ENCODE assay signal across 22 mouse cellular contexts in the genomic region with DNA sequence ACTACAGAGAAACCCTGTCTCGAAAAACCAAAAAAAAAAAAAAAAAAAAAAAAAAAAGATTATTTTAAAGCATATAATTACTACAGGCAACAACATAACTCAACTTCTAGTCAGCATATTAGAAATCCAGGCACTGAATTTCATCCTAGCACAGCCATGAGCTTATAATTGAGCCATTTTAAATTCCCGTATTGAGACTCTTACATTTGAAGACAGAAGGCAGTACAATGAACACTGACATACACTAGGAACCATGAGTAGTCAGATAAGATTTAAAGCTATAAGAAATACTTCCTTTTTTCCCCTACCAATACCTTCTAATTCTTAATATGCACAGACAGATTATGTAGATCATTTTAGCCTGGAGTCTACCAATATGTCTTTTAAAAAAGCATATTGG. TPM values are rescaled to one million over a fixed set of nuclear protein-coding genes. Genes with fewer than 3 reads are reported as not detected.
DNase-seq lines count a peak whose midpoint lies in the region; ATAC-seq and TF ChIP-seq lines count a peak whose summit lies in the region.
"Had no signal": no experiment of that assay in that cellular context is flagged by ENCODE, and none has a peak within 500 bp of the region (broad histone marks: within the 10 kb centered on the region; RNA-seq: fewer than 3 reads in every experiment).

No protein-coding gene starts in this region.

- H3K9me3 ChIP-seq in ES-E14 (ENCODE audit: control insufficient read depth, insufficient read depth, low read depth, low read length) (no peaks in the 10 kb centered on the region), G1E (replicated peaks) (no peaks in the 10 kb centered on the region), MEL (replicated peaks; ENCODE audit: insufficient read depth, low read length) (no peaks in the 10 kb centered on the region)
- no peaks in the 10 kb centered on the region for H3K9me3 ChIP-seq in hindbrain, embryonic 14.5 days (ENCODE audit: control insufficient read depth, low read length)

- in situ Hi-C loops in ES-E14 (cut with MboI; ENCODE audit: low sequenced_read_pairs in 2 of 2, unreplicated experiment in 2 of 2) = no loop called here

- H3K4me1 ChIP-seq in ES-E14 (ENCODE audit: control insufficient read depth in 2 of 2, insufficient read depth in 2 of 2, low read length in 2 of 2, poor library complexity in 1 of 2) = peaks cover 6 to 11% of the 10 kb centered on the region in 2 experiments; a peak in 3 of 4 replicates
- peaks cover 26% of the 10 kb centered on the region for H3K4me1 ChIP-seq in G1E (ENCODE audit: insufficient read depth, low read depth, low read length)
- H3K4me1 ChIP-seq in MEL (ENCODE audit: control insufficient read depth in 1 of 2, insufficient read depth in 2 of 2, low read length in 2 of 2) = peaks cover 13 to 17% of the 10 kb centered on the region in 2 experiments
- no peaks in the 10 kb centered on the region for H3K4me1 ChIP-seq in hindbrain, embryonic 14.5 days (replicated peaks; ENCODE audit: control insufficient read depth, insufficient read depth, low read length)

- H3K27ac ChIP-seq in ES-E14 (ENCODE audit: insufficient read depth, low read depth, low read length, poor library complexity, severe bottlenecking) = no peak overlapping the region
- H3K27ac ChIP-seq in MEL (ENCODE audit: control insufficient read depth, low read depth, low read length) = 0 out of 2 replicates have a peak overlapping the region, but pooled peaks have one; percentile 22
- H3K27ac ChIP-seq in hindbrain, embryonic 14.5 days = no peak overlapping the region

- no peak for TF ChIP-seq CTCF in G1E (IDR thresholded peaks at IDR 0.05; ENCODE audit: low read depth, low read length)
- TF ChIP-seq CTCF in MEL (IDR thresholded peaks at IDR 0.05 in 2 of 3, conservative IDR thresholded peaks at IDR 0.05 in 1 of 3; ENCODE audit: control insufficient read depth in 1 of 3, insufficient read depth in 1 of 3, low read depth in 2 of 3, low read length in 3 of 3, poor library complexity in 1 of 3, severe bottlenecking in 1 of 3) = no peak

- DNase-seq in ES-E14 (ENCODE audit: low read depth, low spot score) (no peak), G1E (ENCODE audit: low spot score) (no peak), MEL (ENCODE audit: low read depth, low spot score) (peak; percentile 72)
- no peak for DNase-seq in hindbrain, embryonic 14.5 days (ENCODE audit: low spot score)
- DNase-seq in ovary, adult 18-20 months (ENCODE audit: low spot score) = no peak
- no peak for DNase-seq in retina, embryonic 14.5 days (ENCODE audit: low spot score)
- DNase-seq: adrenal gland, adult 2 months; adrenal gland, adult 8-10 months; adrenal gland, postnatal 10 days; adrenal gland, postnatal 14 days; adrenal gland, postnatal 25 days; adrenal gland, postnatal 36 days; B cell, adult 2 months; cerebellum, adult 11 months; cerebellum, adult 11-12 months; cerebellum, adult 18-20 months; cerebellum, adult 2 months; cerebellum, adult 8-10 months; cerebellum, adult 9-10 months had no signal

- H3K36me3 ChIP-seq in ES-E14 (ENCODE audit: control insufficient read depth, insufficient read depth, low read length, poor library complexity, severe bottlenecking) (no peaks in the 10 kb centered on the region), G1E (replicated peaks) (peaks cover 20% of the 10 kb centered on the region), MEL (ENCODE audit: control insufficient read depth in 1 of 2, insufficient read depth in 2 of 2, low read length in 2 of 2) (peaks cover 0 to 29% of the 10 kb centered on the region in 2 experiments; a peak in 2 of 4 replicates)
- no peaks in the 10 kb centered on the region for H3K36me3 ChIP-seq in hindbrain, embryonic 14.5 days (replicated peaks; ENCODE audit: control insufficient read depth, insufficient read depth)

- ATAC-seq in G1E (ENCODE audit: extremely low read depth, insufficient number of reproducible peaks, low FRiP score, poor library complexity, severe bottlenecking) = 0 out of 2 replicates have a peak, but pooled peaks have one; percentile 8
- no peak for ATAC-seq in hindbrain, embryonic 14.5 days (ENCODE audit: low FRiP score)
- ATAC-seq: activated CD4-positive, CD25-positive, alpha-beta regulatory T cell, adult 4 months; Patski had no signal

- no peak overlapping the region for H3K4me3 ChIP-seq in ES-E14 (ENCODE audit: insufficient read depth in 1 of 2, low read depth in 1 of 2, low read length in 2 of 2, poor library complexity in 1 of 2, severe bottlenecking in 1 of 2)
- H3K4me3 ChIP-seq in G1E (ENCODE audit: low read depth, low read length) = no peak overlapping the region
- no peak overlapping the region; a peak in 1 of 4 replicates for H3K4me3 ChIP-seq in MEL (ENCODE audit: control insufficient read depth in 1 of 2, insufficient read depth in 1 of 2, low read depth in 2 of 2, low read length in 2 of 2)
- H3K4me3 ChIP-seq in hindbrain, embryonic 14.5 days (replicated peaks; ENCODE audit: low read length) = no peak overlapping the region

- no peak for TF ChIP-seq POLR2A in MEL (IDR thresholded peaks at IDR 0.05; ENCODE audit: control insufficient read depth in 1 of 2, insufficient read depth in 1 of 2, low read depth in 1 of 2, low read length in 2 of 2, poor library complexity in 1 of 2)

- H3K27me3 ChIP-seq in G1E (ENCODE audit: insufficient read depth, low read length) (no peaks in the 10 kb centered on the region), MEL (ENCODE audit: control insufficient read depth in 1 of 2, insufficient read depth in 2 of 2, low read length in 2 of 2) (no peaks in the 10 kb centered on the region)
- no peaks in the 10 kb centered on the region for H3K27me3 ChIP-seq in hindbrain, embryonic 14.5 days (ENCODE audit: control insufficient read depth, insufficient read depth, low read length)
- H3K27me3 ChIP-seq: CH12.LX, Patski had no signal

- no peak for TF ChIP-seq RAD21 in MEL (IDR thresholded peaks at IDR 0.05; ENCODE audit: low read depth, low read length)

- no peak overlapping the region for H3K4me2 ChIP-seq in hindbrain, embryonic 14.5 days (replicated peaks)

- TF ChIP-seq EP300 in MEL (IDR thresholded peaks at IDR 0.05; ENCODE audit: low read depth in 1 of 2, low read length in 2 of 2) = peak in 1 of 2 experiments; percentile 67; a peak in 1 of 4 replicates

- H3K9ac ChIP-seq in ES-E14 (ENCODE audit: insufficient read depth, low read depth, low read length, poor library complexity, severe bottlenecking) (no peak overlapping the region), MEL (ENCODE audit: control insufficient read depth, low read depth, low read length, poor library complexity, severe bottlenecking) (peak overlapping the region; percentile 36; the same call in 1 of the 2 replicates)
- no peak overlapping the region for H3K9ac ChIP-seq in hindbrain, embryonic 14.5 days

- H3K79me2 ChIP-seq in MEL (ENCODE audit: control insufficient read depth, insufficient read depth, low read length, poor library complexity) = peaks cover 50% of the 10 kb centered on the region

- WGBS in hindbrain, embryonic 14.5 days = 88% methylated on average over 2 of the region's 2 CpGs

TF ChIP-seq in ES-E14, 5 proteins besides CTCF, POLR2A, EP300 and RAD21:
- TF ChIP-seq ZC3H11A (IDR thresholded peaks at IDR 0.05; ENCODE audit: borderline replicate concordance, low read depth, low read length) (no peak), ZNF384 (IDR thresholded peaks at IDR 0.05; ENCODE audit: low read depth, low read length) (peak; percentile 30; the same call in 1 of the 2 replicates)
TF ChIP-seq in ES-E14: peak in this region for 1.

TF ChIP-seq in MEL, 35 proteins besides CTCF, POLR2A, EP300 and RAD21:
- TF ChIP-seq NELFE (IDR thresholded peaks at IDR 0.05; ENCODE audit: low read depth, low read length) (no peak), ZNF384 (IDR thresholded peaks at IDR 0.05; ENCODE audit: low read depth, low read length) (peak; percentile 78), RCOR1 (IDR thresholded peaks at IDR 0.05; ENCODE audit: low read depth, low read length) (peak; percentile 25; the same call in 1 of the 2 replicates), ZMIZ1 (IDR thresholded peaks at IDR 0.05; ENCODE audit: low read depth, low read length) (no peak), GATA1 (IDR thresholded peaks at IDR 0.05; ENCODE audit: low read depth, low read length) (peak; percentile 79), MYB (IDR thresholded peaks at IDR 0.05; ENCODE audit: low read depth, low read length) (no peak), SIN3A (IDR thresholded peaks at IDR 0.05; ENCODE audit: low read length) (peak; percentile 45), ZC3H11A (IDR thresholded peaks at IDR 0.05; ENCODE audit: low read depth, low read length) (no peak), ETS1 (IDR thresholded peaks at IDR 0.05; ENCODE audit: low read depth, low read length) (peak; percentile 33; the same call in 1 of the 2 replicates), BHLHE40 (IDR thresholded peaks at IDR 0.05; ENCODE audit: borderline replicate concordance, low read depth, low read length) (no peak), MXI1 (IDR thresholded peaks at IDR 0.05; ENCODE audit: low read depth, low read length) (peak; percentile 60; the same call in 1 of the 2 replicates)
TF ChIP-seq in MEL: peak in this region for 6.

RNA-seq across cellular contexts. Expression of gene Nipbl, which starts 11.7 kb away (rescaled TPM):
- total RNA-seq in ES-E14 (2012; rRNA removed) (33.6 and 35.1 TPM in 2 replicates), G1E (2014; fragmentation: Nextera tagmentation) (140 and 147 TPM in 2 replicates), G1E (2017) (43.2 and 53.4 TPM in 2 replicates), MEL (2012; rRNA removed) (21.8 and 26.4 TPM in 2 replicates)
- polyA plus RNA-seq in G1E (2012) (5.2 and 7.3 TPM in 2 replicates), MEL (2012; ENCODE audit: insufficient read depth in 1 of 2, insufficient read length in 2 of 2, low read depth in 1 of 2, low replicate concordance in 2 of 2, missing spikeins in 1 of 2) (10 to 100 TPM; 35.6 to 66.3 TPM)
- 16.9 and 18.4 TPM in 2 replicates for polyA plus RNA-seq in hindbrain, embryonic 14.5 days (2014; fragmentation: Nextera tagmentation; extraction: Ambion mirVana)
